Mouse (Mus musculus) liver, embryonic 14.5 days (tissue): ENCODE results near the gene Ccin. TPM values are rescaled to one million over a fixed set of nuclear protein-coding genes. Genes with fewer than 3 reads are reported as not detected.

ENCODE experiments used
- ATAC-seq: fragments of 200-750 bp; cut with Nextera tagmentation; 2 replicates; pipeline ENCODE4 v1.8.0; 2017; ENCODE audit warnings: moderate number of reproducible peaks, mild to moderate bottlenecking, moderate library complexity; ENCODE audit not compliant: insufficient read depth
- DNase-seq, 3 experiments: peaks; one replicate each; pipeline ENCODE4 v3.0.0-alpha.2; 2012 to 2013; ENCODE audit warnings: low read depth in 3 of 3, low spot score in 3 of 3
- H3K27ac ChIP-seq: fragments of 300-500 bp; sonication (generic); 2 replicates; pipeline ENCODE4 v1.5.1; 2014; ENCODE audit warnings: moderate library complexity, mild to moderate bottlenecking, control low read depth, inconsistent platforms
- H3K27me3 ChIP-seq: fragments of 300-500 bp; sonication (generic); 2 replicates; pipeline ENCODE4 v1.6.1; 2014; ENCODE audit warnings: mild to moderate bottlenecking, low read length, moderate library complexity; ENCODE audit not compliant: control insufficient read depth, insufficient read depth
- H3K36me3 ChIP-seq: fragments of 300-500 bp; sonication (generic); replicated peaks from 2 replicates; pipeline ENCODE4 v1.6.1; 2014; ENCODE audit warnings: low read depth; ENCODE audit not compliant: control insufficient read depth, insufficient read depth
- H3K4me1 ChIP-seq, 2 experiments: fragments of 200-500 bp in 1 of 2; fragments of 300-500 bp in 1 of 2; sonication (generic) in 1 of 2; replicated peaks; 2 replicates each; pipeline ENCODE4 v1.6.1; 2012 to 2014; ENCODE audit warnings: antibody characterized with exemption in 1 of 2, inconsistent platforms in 1 of 2, low read length in 1 of 2; ENCODE audit not compliant: control insufficient read depth in 2 of 2, insufficient read depth in 2 of 2
- H3K4me2 ChIP-seq: fragments of 300-500 bp; sonication (generic); 2 replicates; pipeline ENCODE4 v1.6.1; 2014; ENCODE audit warnings: low read depth, mild to moderate bottlenecking, control low read depth, moderate library complexity
- H3K4me3 ChIP-seq, 2 experiments: fragments of 200-500 bp in 1 of 2; fragments of 300-500 bp in 1 of 2; sonication (generic) in 1 of 2; 2 replicates each; pipeline ENCODE4 v1.5.1; 2012 to 2014; ENCODE audit warnings: low read depth in 2 of 2, low read length in 2 of 2, mild to moderate bottlenecking in 2 of 2, control low read depth in 1 of 2, inconsistent platforms in 1 of 2, moderate library complexity in 1 of 2; ENCODE audit not compliant: insufficient read depth in 1 of 2
- H3K9ac ChIP-seq: fragments of 300-500 bp; sonication (generic); replicated peaks from 2 replicates; pipeline ENCODE4 v1.6.1; 2014; ENCODE audit warnings: mild to moderate bottlenecking, control low read depth, moderate library complexity
- H3K9me3 ChIP-seq: fragments of 300-500 bp; sonication (generic); 2 replicates; pipeline ENCODE4 v1.6.1; 2016; ENCODE audit warnings: low read length, mixed read lengths; ENCODE audit not compliant: control insufficient read depth
- CTCF ChIP-seq: IDR thresholded peaks from 2 replicates; pipeline ENCODE4 v1.5.1; 2016; ENCODE audit warnings: antibody characterized with exemption, low read depth, control low read depth
- EP300 ChIP-seq: IDR thresholded peaks from 2 replicates; pipeline ENCODE4 v1.6.1; 2016; ENCODE audit warnings: antibody characterized with exemption, low read depth
- WGBS: fragments of 180-500 bp; shearing (Covaris S2); extraction: QIAGEN DNeasy Blood & Tissue Kit; methylation state at CpG from one replicate; pipeline ENCODE4 v1.1.7; 2014; ENCODE audit not compliant: insufficient replicate concordance; 5-methylcytosine and 5-hydroxymethylcytosine counted together
- polyA plus RNA-seq, 2 experiments: library from polyadenylated mRNA; depleted of rRNA in 1 of 2; stranded (reverse) in 1 of 2; unstranded in 1 of 2; fragments of >200 nt; fragmentation: Nextera tagmentation in 1 of 2; extraction: Ambion mirVana in 1 of 2; gene quantifications; 2 replicates each; pipeline versions ENCODE4 v1.2.1 to v1.2.3; 2012 to 2014

The Ccin gene
- polyA plus RNA-seq, 2 experiments, result 0.02 TPM; not detected in 1

- H3K4me2 ChIP-seq, result no peak overlapping the region
- no peaks in the 10 kb centered on the region for H3K27me3 ChIP-seq
- 81% methylated on average over 2 of the region's 2 CpGs for WGBS
- H3K4me3 ChIP-seq, result no peak overlapping the region
- H3K4me1 ChIP-seq, result no peaks in the 10 kb centered on the region
- no peaks in the 10 kb centered on the region for H3K9me3 ChIP-seq
- H3K9ac ChIP-seq, result no peak overlapping the region
- H3K36me3 ChIP-seq, result no peaks in the 10 kb centered on the region
- TF ChIP-seq EP300, result no peak
- no peak for TF ChIP-seq CTCF
- ATAC-seq (no peak), DNase-seq (no peak)
- no peak overlapping the region for H3K27ac ChIP-seq
Measured at GRCm38 (mm10) chr4:43947571-43947970, 35.7 kb upstream of the Ccin start.

- DNase-seq, result peak; percentile 59 to 75 (median 61)
- Histone ChIP-seq H3K27me3 (no peaks in the 10 kb centered on the region), H3K4me1 (peaks cover 37% of the 10 kb centered on the region in 2 experiments), H3K36me3 (no peaks in the 10 kb centered on the region), H3K9me3 (no peaks in the 10 kb centered on the region), H3K27ac (peak within 1 kb of the TSS; percentile 25), H3K9ac (peak within 1 kb of the TSS; percentile 64), H3K4me2 (peak within 1 kb of the TSS; percentile 89), H3K4me3 (peak within 1 kb of the TSS; percentile 67 to 76)
- ATAC-seq, result peak; percentile 75
- under 1% methylated on average over 45 of the region's 45 CpGs for WGBS
- TF ChIP-seq EP300 (no peak), CTCF (peak; percentile 92)
Measured at GRCm38 (mm10) chr4:43957292-43957845, 25.9 kb upstream of the Ccin start, which contains the start of gene Glipr2. Gene Glipr2, plus strand, starts transcription at chr4:43957401.

GRCm38 (mm10) chr4:43957846-43958461 lies 25.3 kb upstream of the Ccin start:
- Histone ChIP-seq H3K4me3 (peak overlapping the region; percentile 67 to 76), H3K27me3 (no peaks in the 10 kb centered on the region), H3K9ac (peak overlapping the region; percentile 64), H3K4me2 (peak overlapping the region; percentile 89), H3K36me3 (no peaks in the 10 kb centered on the region), H3K4me1 (peaks cover 43% of the 10 kb centered on the region in 2 experiments), H3K27ac (peak overlapping the region; percentile 25), H3K9me3 (no peaks in the 10 kb centered on the region)
- TF ChIP-seq CTCF (0 out of 2 replicates have a peak, but pooled peaks have one; percentile 5), EP300 (no peak)
- ATAC-seq (peak; percentile 15; the same call in 1 of the 2 replicates), DNase-seq (no peak)
- under 1% methylated on average over 26 of the region's 26 CpGs for WGBS

- H3K9ac ChIP-seq, result peak overlapping the region; percentile 60
- DNase-seq, result peak in 2 of 3 experiments; percentile 42 to 60
- peak overlapping the region; percentile 28 to 46 for H3K4me3 ChIP-seq
- no peaks in the 10 kb centered on the region for H3K9me3 ChIP-seq
- H3K27me3 ChIP-seq, result no peaks in the 10 kb centered on the region
- 12% methylated on average over 9 of the region's 9 CpGs for WGBS
- peak overlapping the region; percentile 88 for H3K27ac ChIP-seq
- peaks cover 60% of the 10 kb centered on the region in 2 experiments for H3K4me1 ChIP-seq
- TF ChIP-seq EP300 (no peak), CTCF (no peak)
- peak; percentile 18 for ATAC-seq
- peak overlapping the region; percentile 89 for H3K4me2 ChIP-seq
- H3K36me3 ChIP-seq, result no peaks in the 10 kb centered on the region
Measured at GRCm38 (mm10) chr4:43959523-43960179, 23.6 kb upstream of the Ccin start.

DNA sequence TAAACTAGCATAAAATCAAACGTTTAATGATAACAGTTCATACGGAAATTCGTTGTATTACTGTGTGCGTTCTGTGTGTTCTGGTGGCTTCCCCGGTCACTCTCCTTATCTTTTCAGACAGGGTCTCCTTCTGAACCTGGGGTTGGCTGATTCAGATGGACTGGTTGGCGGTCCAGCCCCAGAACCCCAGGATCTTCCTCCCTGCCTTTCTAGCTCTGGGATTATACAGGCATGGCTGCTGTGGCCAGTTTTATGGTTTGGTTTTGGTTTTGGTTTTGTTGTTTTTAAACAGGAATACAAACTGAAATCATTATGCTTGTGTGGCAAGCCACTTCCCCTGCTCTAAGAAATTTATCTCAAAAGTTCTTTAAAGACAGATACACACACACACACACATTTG lies 23.1 kb upstream of the Ccin start:
- no peaks in the 10 kb centered on the region for H3K9me3 ChIP-seq
- H3K4me3 ChIP-seq, result peak overlapping the region; percentile 28 to 46; a peak in 3 of 4 replicates
- H3K27me3 ChIP-seq, result no peaks in the 10 kb centered on the region
- no peak for TF ChIP-seq CTCF
- TF ChIP-seq EP300, result peak; percentile 74
- 13% methylated on average over 6 of the region's 6 CpGs for WGBS
- peak; percentile 51 to 67 (median 59) for DNase-seq
- H3K9ac ChIP-seq, result peak overlapping the region; percentile 60
- peak overlapping the region; percentile 89 for H3K4me2 ChIP-seq
- ATAC-seq, result peak; percentile 40
- H3K27ac ChIP-seq, result peak overlapping the region; percentile 88
- no peaks in the 10 kb centered on the region for H3K36me3 ChIP-seq
- peaks cover 65% of the 10 kb centered on the region in 2 experiments for H3K4me1 ChIP-seq
